Mouse (Mus musculus) midbrain, postnatal 0 days (tissue): ENCODE measurements around the gene Chpf. TPM values are rescaled to one million over a fixed set of nuclear protein-coding genes. Genes with fewer than 3 reads are reported as not detected.

Experiments
- ATAC-seq: fragments of 200-750 bp; cut with Nextera tagmentation; 2 replicates; pipeline ENCODE4 v1.8.0; 2017; ENCODE audit warnings: moderate number of reproducible peaks, mild to moderate bottlenecking, moderate TSS enrichment, moderate library complexity; ENCODE audit not compliant: low FRiP score
- DNase-seq: peaks from one replicate; pipeline ENCODE4 v3.0.0-alpha.2; 2015; ENCODE audit warnings: low spot score
- H3K27ac ChIP-seq: fragments of 300-500 bp; sonication (generic); 2 replicates; pipeline ENCODE4 v1.5.1; 2014; ENCODE audit warnings: low read depth, mild to moderate bottlenecking, low read length, mixed read lengths
- H3K27me3 ChIP-seq: fragments of 300-500 bp; sonication (generic); 2 replicates; pipeline ENCODE4 v1.6.1; 2014; ENCODE audit warnings: low read length, control low read depth, mixed read lengths; ENCODE audit not compliant: insufficient read depth
- H3K36me3 ChIP-seq: fragments of 300-500 bp; sonication (generic); 2 replicates; pipeline ENCODE4 v1.6.1; 2014; ENCODE audit warnings: low read length, control low read depth, mixed read lengths; ENCODE audit not compliant: insufficient read depth
- H3K4me1 ChIP-seq: fragments of 300-500 bp; sonication (generic); 2 replicates; pipeline ENCODE4 v1.6.1; 2014; ENCODE audit warnings: mild to moderate bottlenecking, control low read depth, antibody characterized with exemption, low read length, mixed read lengths; ENCODE audit not compliant: insufficient read depth
- H3K4me2 ChIP-seq: fragments of 300-500 bp; sonication (generic); 2 replicates; pipeline ENCODE4 v1.6.1; 2014; ENCODE audit warnings: low read depth, mild to moderate bottlenecking, low read length, mixed read lengths; ENCODE audit not compliant: poor library complexity, severe bottlenecking
- H3K4me3 ChIP-seq: fragments of 300-500 bp; sonication (generic); 2 replicates; pipeline ENCODE4 v1.5.1; 2014; ENCODE audit warnings: low read depth, mild to moderate bottlenecking, low read length, moderate library complexity
- H3K9ac ChIP-seq: fragments of 300-500 bp; sonication (generic); replicated peaks from 2 replicates; pipeline ENCODE4 v1.6.1; 2014; ENCODE audit warnings: mild to moderate bottlenecking, low read length, moderate library complexity, mixed read lengths; ENCODE audit not compliant: poor library complexity, severe bottlenecking
- H3K9me3 ChIP-seq: fragments of 300-500 bp; sonication (generic); 2 replicates; pipeline ENCODE4 v1.6.1; 2016; ENCODE audit warnings: low read length, control low read depth
- CTCF ChIP-seq: IDR thresholded peaks from 2 replicates; pipeline ENCODE4 v1.5.1; 2016; ENCODE audit warnings: antibody characterized with exemption, mild to moderate bottlenecking
- WGBS: fragments of 180-500 bp; shearing (Covaris S2); extraction: QIAGEN DNeasy Blood & Tissue Kit; methylation state at CpG from one replicate; pipeline ENCODE4 v1.1.7; 2014; 5-methylcytosine and 5-hydroxymethylcytosine counted together
- polyA plus RNA-seq: library from polyadenylated mRNA; unstranded; fragments of >200 nt; fragmentation: Nextera tagmentation; extraction: Ambion mirVana; gene quantifications from 2 replicates; pipeline ENCODE4 v1.2.1, GENCODE M21; 2015
- total RNA-seq: library from RNA; depleted of rRNA; stranded (reverse); fragments of >200 nt; gene quantifications from 2 replicates; pipeline ENCODE4 v1.2.3, GENCODE M21; 2014

The Chpf gene
- total and polyA plus RNA-seq, 2 experiments from 2014 or later, result 60.0 to 132 TPM

GRCm38 (mm10) chr1:75478497-75478896 is 610 bp downstream of the Chpf start:
- Histone ChIP-seq H3K27me3 (no peaks in the 10 kb centered on the region), H3K9me3 (no peaks in the 10 kb centered on the region), H3K9ac (peak overlapping the region; percentile 88), H3K36me3 (peaks cover 44% of the 10 kb centered on the region), H3K4me2 (peak overlapping the region; percentile 85), H3K4me3 (peak overlapping the region; percentile 89), H3K27ac (peak overlapping the region; percentile 77), H3K4me1 (0 out of 2 replicates have a peak, but pooled peaks cover 3% of the 10 kb centered on the region)
- TF ChIP-seq CTCF, result no peak
- DNase-seq (no peak), ATAC-seq (no peak)
- 2% methylated on average over 16 of the region's 25 CpGs for WGBS

DNA sequence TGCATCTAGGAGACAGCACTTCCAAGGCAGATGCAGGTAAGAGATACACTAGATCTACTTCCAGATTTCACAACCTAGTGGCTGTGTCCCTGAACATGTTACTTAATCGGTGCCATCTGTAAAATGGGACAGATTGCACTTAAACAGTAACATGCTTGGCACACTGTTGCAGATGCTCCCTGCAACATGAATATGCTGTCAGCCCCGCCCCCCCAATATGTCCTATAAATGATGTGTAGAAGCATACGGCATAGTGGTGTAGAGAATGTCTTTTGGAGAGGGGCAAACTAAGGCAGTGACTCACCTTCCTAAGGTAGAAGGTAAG is 1.2 kb downstream of the Chpf start:
- Histone ChIP-seq H3K9me3 (no peaks in the 10 kb centered on the region), H3K27ac (no peak overlapping the region), H3K9ac (no peak overlapping the region), H3K4me1 (0 out of 2 replicates have a peak, but pooled peaks cover 3% of the 10 kb centered on the region), H3K4me2 (peak overlapping the region; percentile 85), H3K4me3 (peak overlapping the region; percentile 89), H3K36me3 (peaks cover 43% of the 10 kb centered on the region), H3K27me3 (no peaks in the 10 kb centered on the region)
- no peak for TF ChIP-seq CTCF
- WGBS, result 47% methylated on average over 3 of the region's 3 CpGs
- ATAC-seq (no peak), DNase-seq (no peak)

- TF ChIP-seq CTCF, result peak; percentile 85
- 7% methylated on average over 35 of the region's 35 CpGs for WGBS
- H3K27me3 ChIP-seq, result no peaks in the 10 kb centered on the region
- 0 out of 2 replicates have a peak, but pooled peaks cover 3% of the 10 kb centered on the region for H3K4me1 ChIP-seq
- ATAC-seq, result no peak; the same call in 1 of the 2 replicates
- peak overlapping the region; percentile 89; the same call in 1 of the 2 replicates for H3K4me3 ChIP-seq
- peak; percentile 86 for DNase-seq
- peak overlapping the region; percentile 85 for H3K4me2 ChIP-seq
- no peak overlapping the region for H3K27ac ChIP-seq
- no peaks in the 10 kb centered on the region for H3K9me3 ChIP-seq
- 0 out of 2 replicates have a peak overlapping the region, but pooled peaks have one; percentile 19 for H3K9ac ChIP-seq
- peaks cover 42% of the 10 kb centered on the region for H3K36me3 ChIP-seq
Measured at GRCm38 (mm10) chr1:75477264-75477965, 1.7 kb downstream of the Chpf start.

- Histone ChIP-seq H3K4me3 (no peak overlapping the region), H3K9me3 (no peaks in the 10 kb centered on the region), H3K4me1 (0 out of 2 replicates have a peak, but pooled peaks cover 3% of the 10 kb centered on the region), H3K9ac (no peak overlapping the region), H3K27me3 (no peaks in the 10 kb centered on the region), H3K27ac (no peak overlapping the region), H3K4me2 (no peak overlapping the region), H3K36me3 (peaks cover 51% of the 10 kb centered on the region)
- DNase-seq (no peak), ATAC-seq (no peak)
- WGBS, result 88% methylated on average over 11 of the region's 11 CpGs
- no peak for TF ChIP-seq CTCF
Measured at GRCm38 (mm10) chr1:75476441-75476840, 2.7 kb downstream of the Chpf start.

GRCm38 (mm10) chr1:75469287-75469825 is 9.8 kb downstream of the Chpf start:
- no peaks in the 10 kb centered on the region for H3K9me3 ChIP-seq
- peaks cover 24% of the 10 kb centered on the region for H3K36me3 ChIP-seq
- ATAC-seq (no peak), DNase-seq (no peak)
- WGBS, result 78% methylated on average over 17 of the region's 17 CpGs
- peaks cover 6% of the 10 kb centered on the region for H3K27me3 ChIP-seq
- no peak overlapping the region for H3K9ac ChIP-seq
- TF ChIP-seq CTCF, result no peak; the same call in 1 of the 2 replicates
- H3K4me2 ChIP-seq, result no peak overlapping the region
- H3K4me1 ChIP-seq, result no peaks in the 10 kb centered on the region
- H3K4me3 ChIP-seq, result no peak overlapping the region
- no peak overlapping the region for H3K27ac ChIP-seq

DNA sequence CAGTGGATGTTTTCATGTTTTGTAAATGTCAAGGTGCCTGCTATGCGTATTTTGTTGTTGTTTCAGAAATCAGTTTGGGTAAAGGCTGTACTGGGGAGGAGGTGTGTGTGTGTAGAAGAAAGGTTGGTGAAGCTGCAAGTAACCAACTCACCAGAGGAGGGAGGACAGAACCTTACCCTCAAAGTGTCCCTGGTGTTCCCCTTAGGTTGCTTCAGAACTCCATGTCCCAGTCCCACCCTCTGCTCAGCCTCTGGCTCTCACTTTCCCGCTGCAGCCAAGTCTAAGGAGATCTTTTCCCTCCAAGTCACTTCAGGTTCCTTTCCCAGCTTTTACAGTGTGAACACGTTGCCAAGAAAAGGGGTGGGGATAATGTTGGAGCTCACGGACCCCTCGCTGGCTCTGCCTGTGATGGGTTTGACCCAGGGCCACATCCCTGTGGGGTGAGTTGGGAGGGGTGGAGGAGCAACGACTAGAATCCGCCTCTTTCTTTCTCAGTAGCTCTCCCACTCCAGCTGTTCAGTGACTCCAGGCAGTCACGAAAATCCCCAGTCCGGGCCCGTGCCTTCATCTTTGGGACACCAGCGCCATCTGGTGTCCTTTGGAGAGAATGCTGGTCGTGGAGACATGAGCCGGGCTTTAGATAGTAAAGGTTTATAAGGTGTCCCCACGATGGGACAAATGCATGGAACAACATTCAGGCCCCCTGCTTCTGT is 11.7 kb downstream of the Chpf start:
- peaks cover 6% of the 10 kb centered on the region for H3K27me3 ChIP-seq
- H3K27ac ChIP-seq, result no peak overlapping the region
- H3K9ac ChIP-seq, result no peak overlapping the region
- ATAC-seq (peak; percentile 69; the same call in 1 of the 2 replicates), DNase-seq (peak; percentile 84)
- H3K36me3 ChIP-seq, result peaks cover 9% of the 10 kb centered on the region
- TF ChIP-seq CTCF, result peak; percentile 95
- H3K4me1 ChIP-seq, result no peaks in the 10 kb centered on the region
- no peaks in the 10 kb centered on the region for H3K9me3 ChIP-seq
- WGBS, result 7% methylated on average over 14 of the region's 14 CpGs
- 0 out of 2 replicates have a peak overlapping the region, but pooled peaks have one; percentile 26 for H3K4me2 ChIP-seq
- no peak overlapping the region for H3K4me3 ChIP-seq
